Mouse (Mus musculus) embryo, embryonic 10.5 days (tissue): ENCODE results near the gene Rufy4.
A peak's percentile ranks its signal among the peaks of the same experiment; 100 is the strongest.

Experiments used
- DNase-seq: peaks from one replicate; pipeline ENCODE4 v3.0.0-alpha.2; 2015; ENCODE audit warnings: low spot score

Gene Rufy4

GRCm38 (mm10) chr1:74124991-74125552 is at the start of gene Rufy4:
Gene Rufy4 (plus strand): TSS chr1:74125541.
- DNase-seq = peak; percentile 88

- no peak for DNase-seq
Observed at GRCm38 (mm10) chr1:74076230-74076629, 49.1 kb upstream of the Rufy4 start.

- peak; percentile 90 for DNase-seq
Observed at GRCm38 (mm10) chr1:74077353-74077752, 48.0 kb upstream of the Rufy4 start.

- DNase-seq = no peak
Observed at GRCm38 (mm10) chr1:74081573-74081989, 43.8 kb upstream of the Rufy4 start.

GRCm38 (mm10) chr1:74082841-74083463 is 42.4 kb upstream of the Rufy4 start:
- peak; percentile 85 for DNase-seq

- DNase-seq = no peak
Observed at GRCm38 (mm10) chr1:74084065-74084705, 41.2 kb upstream of the Rufy4 start.

- DNase-seq = no peak
Observed at GRCm38 (mm10) chr1:74084752-74085151, 40.6 kb upstream of the Rufy4 start.

GRCm38 (mm10) chr1:74085566-74085965 is 39.8 kb upstream of the Rufy4 start:
- DNase-seq = no peak

GRCm38 (mm10) chr1:74088569-74088968 is 36.8 kb upstream of the Rufy4 start:
- no peak for DNase-seq

GRCm38 (mm10) chr1:74090329-74090728 is 35.0 kb upstream of the Rufy4 start:
- peak; percentile 53 for DNase-seq

GRCm38 (mm10) chr1:74091138-74091537 is 34.2 kb upstream of the Rufy4 start:
- peak; percentile 54 for DNase-seq

GRCm38 (mm10) chr1:74091611-74092224 is 33.6 kb upstream of the Rufy4 start:
- peak; percentile 80 for DNase-seq

- DNase-seq = peak; percentile 43
Observed at GRCm38 (mm10) chr1:74092242-74092641, 33.1 kb upstream of the Rufy4 start.

GRCm38 (mm10) chr1:74093447-74093846 is 31.9 kb upstream of the Rufy4 start:
- no peak for DNase-seq

- DNase-seq = peak; percentile 52
Observed at GRCm38 (mm10) chr1:74094497-74095270, 30.7 kb upstream of the Rufy4 start.

- DNase-seq = no peak
Observed at GRCm38 (mm10) chr1:74095296-74095695, 30.0 kb upstream of the Rufy4 start.

GRCm38 (mm10) chr1:74095728-74096127 is 29.6 kb upstream of the Rufy4 start:
- DNase-seq = no peak

- peak; percentile 75 for DNase-seq
Observed at GRCm38 (mm10) chr1:74098004-74099000, 27.0 kb upstream of the Rufy4 start.

GRCm38 (mm10) chr1:74099001-74099435 is 26.3 kb upstream of the Rufy4 start:
- peak; percentile 66 for DNase-seq

GRCm38 (mm10) chr1:74103654-74104353 is 21.5 kb upstream of the Rufy4 start:
- peak; percentile 80 for DNase-seq
